Mouse (Mus musculus) brain, embryonic 14.5 days (tissue): Measurements from ENCODE around the gene Zfp566. TPM values are rescaled to one million over a fixed set of nuclear protein-coding genes. Genes with fewer than 3 reads are reported as not detected.

Experiments
- DNase-seq: peaks from one replicate; pipeline ENCODE4 v3.0.0-alpha.2; 2011; ENCODE audit warnings: low read depth
- CTCF ChIP-seq: fragments of 200-500 bp; IDR thresholded peaks from 2 replicates; pipeline ENCODE4 v1.5.1; 2012; ENCODE audit warnings: inconsistent platforms, mild to moderate bottlenecking, moderate library complexity, borderline replicate concordance; ENCODE audit not compliant: insufficient read depth, insufficient read length; ENCODE audit errors: extremely low read depth
- POLR2A ChIP-seq: fragments of 200-500 bp; IDR thresholded peaks from 2 replicates; pipeline ENCODE4 v1.6.1; 2012; ENCODE audit warnings: mild to moderate bottlenecking, inconsistent platforms, borderline replicate concordance; ENCODE audit not compliant: poor library complexity, insufficient read depth, insufficient read length, severe bottlenecking; ENCODE audit errors: extremely low read depth
- polyA plus RNA-seq: library from polyadenylated mRNA; depleted of rRNA; stranded (reverse); fragments of >200 nt; gene quantifications from 2 replicates; pipeline ENCODE4 v1.2.3, GENCODE M21; 2012; rRNA removed

The Zfp566 gene
- polyA plus RNA-seq, 1 experiment = 10.5 TPM

- TF ChIP-seq POLR2A (no peak), CTCF (no peak)
- no peak for DNase-seq
Observed at GRCm38 (mm10) chr7:30053591-30053990, 36.7 kb downstream of the Zfp566 start.

GRCm38 (mm10) chr7:30050882-30051548 is 39.3 kb downstream of the Zfp566 start, which contains the start of gene Zfp14:
TSS of gene Zfp14 (minus strand) at chr7:30051380.
- TF ChIP-seq CTCF = no peak
- peak; percentile 37; the same call in 1 of the 2 replicates for TF ChIP-seq POLR2A
- peak; percentile 97 for DNase-seq

DNA sequence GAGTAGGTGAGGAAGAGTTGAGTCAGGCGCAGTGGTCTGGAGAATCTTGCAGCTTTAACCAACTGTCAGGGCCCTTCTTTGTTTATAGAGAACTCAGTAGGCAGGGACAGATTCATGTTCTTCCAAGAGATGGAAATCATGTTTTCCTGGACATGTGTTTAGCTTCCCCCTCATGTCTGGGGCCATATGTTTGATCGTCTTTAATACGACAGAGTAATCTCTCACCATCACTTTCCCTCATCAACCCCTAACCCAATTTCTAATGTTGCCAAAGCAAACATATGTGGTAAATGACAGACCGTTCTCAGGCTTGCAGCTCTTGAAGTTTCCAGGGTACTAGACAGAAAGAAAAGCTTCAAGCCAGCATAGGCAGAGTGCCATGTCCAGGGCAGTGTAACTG is 42.2 kb downstream of the Zfp566 start:
- no peak for TF ChIP-seq CTCF
- no peak for TF ChIP-seq POLR2A
- DNase-seq = peak; percentile 60

DNA sequence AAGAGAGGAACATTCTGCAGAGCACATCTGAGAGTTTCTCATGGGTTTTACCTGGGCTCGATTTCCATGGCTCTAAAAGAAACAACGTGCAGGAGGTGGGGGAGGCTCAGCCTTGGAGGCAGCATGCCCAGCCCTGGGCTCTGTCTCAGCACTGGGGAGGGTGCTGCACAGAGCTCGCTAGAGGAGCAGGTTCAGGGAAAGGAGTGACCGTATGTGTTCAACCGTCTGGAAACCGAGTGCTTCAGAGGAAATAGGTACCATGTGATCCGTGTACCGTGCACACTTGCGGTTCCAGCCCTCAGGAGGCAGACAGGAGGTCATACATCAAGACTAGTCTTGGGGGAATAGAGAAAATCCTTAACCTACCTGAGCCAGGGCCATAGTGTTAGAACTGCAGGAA is 46.0 kb downstream of the Zfp566 start:
- TF ChIP-seq POLR2A (no peak), CTCF (no peak)
- DNase-seq = no peak

DNA sequence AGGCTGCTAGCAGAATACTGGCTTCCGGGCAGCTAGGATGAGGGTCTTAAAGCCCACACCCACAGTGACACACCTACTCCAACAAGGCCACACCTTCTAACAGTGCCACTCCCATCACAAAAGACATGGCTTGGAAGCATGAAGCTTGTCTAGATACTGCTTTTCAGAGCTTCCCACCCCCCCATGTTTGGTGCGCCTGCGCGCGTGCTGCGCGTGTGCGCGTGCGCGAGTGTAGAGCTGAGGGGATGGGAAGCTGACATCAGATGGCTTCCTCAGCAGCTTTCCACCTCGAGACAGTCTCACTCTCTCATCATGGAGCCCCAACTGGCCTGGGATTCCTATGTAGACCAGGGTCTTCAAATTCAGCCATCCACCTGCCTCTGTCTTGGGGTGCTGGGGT is 56.0 kb downstream of the Zfp566 start:
- TF ChIP-seq CTCF (no peak), POLR2A (no peak)
- DNase-seq = no peak

GRCm38 (mm10) chr7:30031379-30031778 is 58.9 kb downstream of the Zfp566 start:
- no peak for TF ChIP-seq CTCF
- no peak for TF ChIP-seq POLR2A
- no peak for DNase-seq

DNA sequence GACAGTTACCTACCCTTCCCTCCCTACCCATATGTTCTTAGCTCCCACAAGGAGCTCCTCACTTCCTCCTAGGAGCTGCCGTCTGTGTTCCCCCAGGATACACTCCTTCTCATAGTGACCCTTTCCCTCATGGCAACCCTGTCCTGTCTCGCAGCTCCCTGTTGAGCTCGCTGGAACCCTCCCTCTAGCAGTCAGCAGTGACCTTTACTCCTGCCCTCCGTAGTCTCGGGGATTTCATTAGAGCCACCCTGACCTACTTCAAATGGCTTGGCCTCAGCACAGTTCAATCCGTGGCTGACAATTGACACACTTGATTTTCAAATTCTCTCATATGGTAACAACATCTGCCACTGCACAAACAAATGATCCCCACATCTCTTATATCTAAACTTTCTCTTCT is 59.6 kb downstream of the Zfp566 start:
- DNase-seq = no peak
- TF ChIP-seq CTCF (no peak), POLR2A (no peak)

DNA sequence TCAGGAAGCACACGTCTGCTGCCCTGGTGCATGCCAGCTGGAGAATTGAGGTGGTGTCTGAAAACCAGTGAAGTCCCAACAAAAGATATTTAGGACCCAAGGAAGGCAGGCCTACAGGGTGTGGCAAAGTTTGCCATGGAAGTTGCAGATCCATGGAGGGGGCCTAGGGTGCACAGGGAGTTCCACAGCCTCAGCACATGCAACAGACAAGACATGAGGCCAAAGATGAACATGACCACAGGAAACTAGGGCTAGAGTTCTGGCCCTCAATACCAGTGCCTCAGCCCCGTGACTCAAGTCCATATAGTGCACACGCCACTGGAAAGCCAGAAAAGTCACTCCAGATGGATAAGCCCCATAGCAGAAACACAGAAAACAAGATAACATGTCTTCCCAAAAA is 61.8 kb downstream of the Zfp566 start:
- no peak for TF ChIP-seq POLR2A
- no peak for TF ChIP-seq CTCF

More for the DNA sequence above, 61.8 kb downstream of the Zfp566 start:
- DNase-seq = no peak

Other genes with a start within 250 kb of the Zfp566 start
- gene Zfp940, start 236.9 kb downstream of the Zfp566 start, polyA plus RNA-seq = 7.4 and 9.1 TPM in 2 replicates
- gene Zfp420, start 230.5 kb downstream of the Zfp566 start, polyA plus RNA-seq = 15.0 and 17.3 TPM in 2 replicates
- 12.2 and 13.9 TPM in 2 replicates for gene Zfp27, start 184.0 kb downstream of the Zfp566 start, polyA plus RNA-seq
- gene Zfp383, start 182.3 kb downstream of the Zfp566 start, polyA plus RNA-seq = 17.5 and 18.2 TPM in 2 replicates
- gene Zfp74, start 136.4 kb downstream of the Zfp566 start, polyA plus RNA-seq = 11.0 and 14.3 TPM in 2 replicates
- gene Zfp568, start 106.6 kb downstream of the Zfp566 start, polyA plus RNA-seq = 6.4 and 7.2 TPM in 2 replicates
- gene Zfp14, start 39.1 kb downstream of the Zfp566 start, polyA plus RNA-seq = 12.6 and 13.0 TPM in 2 replicates
- gene Zfp82, start 17.6 kb downstream of the Zfp566 start, polyA plus RNA-seq = 3.2 and 4.9 TPM in 2 replicates
- gene Gm26920, start 117 bp downstream of the Zfp566 start, polyA plus RNA-seq = 0.38 and 1.1 TPM in 2 replicates
- gene Zfp260, start 4.2 kb upstream of the Zfp566 start, polyA plus RNA-seq = 44.0 and 50.7 TPM in 2 replicates
- gene Zfp382, start 31.4 kb upstream of the Zfp566 start, polyA plus RNA-seq = 9.2 and 9.5 TPM in 2 replicates
- 73.1 and 78.5 TPM in 2 replicates for gene Zfp146, start 79.2 kb upstream of the Zfp566 start, polyA plus RNA-seq
- gene Cox7a1, start 93.6 kb upstream of the Zfp566 start, polyA plus RNA-seq = 2.1 and 2.2 TPM in 2 replicates
- gene Capns1, start 108.3 kb upstream of the Zfp566 start, polyA plus RNA-seq = 298 and 304 TPM in 2 replicates
- 245 and 362 TPM in 2 replicates for gene Polr2i, start 141.4 kb upstream of the Zfp566 start, polyA plus RNA-seq
- gene Tbcb, start 141.7 kb upstream of the Zfp566 start, polyA plus RNA-seq = 177 and 180 TPM in 2 replicates
- gene Ovol3, start 145.2 kb upstream of the Zfp566 start, polyA plus RNA-seq = 0.12 and 0.14 TPM in 2 replicates
- 0.11 and 0.12 TPM in 2 replicates for gene Thap8, start 189.6 kb upstream of the Zfp566 start, polyA plus RNA-seq
- 15.2 and 26.2 TPM in 2 replicates for gene Wdr62, start 189.9 kb upstream of the Zfp566 start, polyA plus RNA-seq
- 233 and 314 TPM in 2 replicates for gene Clip3, start 201.2 kb upstream of the Zfp566 start, polyA plus RNA-seq
- 131 and 198 TPM in 2 replicates for gene Alkbh6, start 218.2 kb upstream of the Zfp566 start, polyA plus RNA-seq
- 28.5 and 36.3 TPM in 2 replicates for gene Syne4, start 224.3 kb upstream of the Zfp566 start, polyA plus RNA-seq
- gene E130208F15Rik, start 231.2 kb upstream of the Zfp566 start, polyA plus RNA-seq = 0.36 and 0.37 TPM in 2 replicates
- gene Sdhaf1, start 233.4 kb upstream of the Zfp566 start, polyA plus RNA-seq = 17.6 and 24.7 TPM in 2 replicates